Mouse (Mus musculus): ENCODE measurements around the gene Wdr5. TPM values are rescaled to one million over a fixed set of nuclear protein-coding genes. Genes with fewer than 3 reads are reported as not detected.

Gene Wdr5
- polyA plus RNA-seq, 1 experiment from 2014 or later, result 49.2 TPM

DNA sequence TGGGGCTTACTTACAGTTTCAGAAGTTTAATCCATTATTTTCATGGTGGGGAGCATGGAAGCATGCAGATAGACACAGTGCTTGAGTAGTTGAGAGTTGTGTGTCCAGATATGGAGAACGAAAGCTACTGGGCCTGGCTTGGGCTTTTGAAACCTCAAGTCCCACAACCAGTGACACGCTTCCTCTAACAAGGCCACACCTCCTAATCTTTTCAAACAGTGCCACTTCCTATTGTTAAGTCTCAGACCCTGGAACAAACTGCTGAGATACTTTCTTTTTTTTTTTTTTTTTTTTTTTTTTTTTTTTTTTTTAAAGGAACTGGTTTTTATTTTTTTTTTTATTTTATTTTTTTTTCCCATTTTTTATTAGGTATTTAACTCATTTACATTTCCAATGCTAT, 33.0 kb downstream of the Wdr5 start:
- ATAC-seq (ENCODE audit: insufficient number of reproducible peaks, insufficient read depth, low FRiP score, low read depth), result no peak
- Histone ChIP-seq H3K4me3 (ENCODE audit: low read depth, low read length) (no peak overlapping the region), H3K4me2 (replicated peaks; ENCODE audit: low read depth, low read length) (no peak overlapping the region), H3K36me3 (ENCODE audit: control insufficient read depth, insufficient read depth, low read length) (no peaks in the 10 kb centered on the region), H3K9me3 (ENCODE audit: control insufficient read depth, low read depth, low read length) (peaks cover 2% of the 10 kb centered on the region; the same call in 1 of the 2 replicates), H3K4me1 (ENCODE audit: control insufficient read depth, insufficient read depth, low read length) (peaks cover 2% of the 10 kb centered on the region; the same call in 1 of the 2 replicates), H3K27ac (ENCODE audit: low read length) (no peak overlapping the region), H3K27me3 (ENCODE audit: control insufficient read depth, insufficient read depth, low read length) (no peaks in the 10 kb centered on the region), H3K9ac (replicated peaks; ENCODE audit: low read depth, low read length) (no peak overlapping the region)
- whole genome bisulfite sequencing, result 97% methylated on average over 2 of the region's 2 CpGs

DNA sequence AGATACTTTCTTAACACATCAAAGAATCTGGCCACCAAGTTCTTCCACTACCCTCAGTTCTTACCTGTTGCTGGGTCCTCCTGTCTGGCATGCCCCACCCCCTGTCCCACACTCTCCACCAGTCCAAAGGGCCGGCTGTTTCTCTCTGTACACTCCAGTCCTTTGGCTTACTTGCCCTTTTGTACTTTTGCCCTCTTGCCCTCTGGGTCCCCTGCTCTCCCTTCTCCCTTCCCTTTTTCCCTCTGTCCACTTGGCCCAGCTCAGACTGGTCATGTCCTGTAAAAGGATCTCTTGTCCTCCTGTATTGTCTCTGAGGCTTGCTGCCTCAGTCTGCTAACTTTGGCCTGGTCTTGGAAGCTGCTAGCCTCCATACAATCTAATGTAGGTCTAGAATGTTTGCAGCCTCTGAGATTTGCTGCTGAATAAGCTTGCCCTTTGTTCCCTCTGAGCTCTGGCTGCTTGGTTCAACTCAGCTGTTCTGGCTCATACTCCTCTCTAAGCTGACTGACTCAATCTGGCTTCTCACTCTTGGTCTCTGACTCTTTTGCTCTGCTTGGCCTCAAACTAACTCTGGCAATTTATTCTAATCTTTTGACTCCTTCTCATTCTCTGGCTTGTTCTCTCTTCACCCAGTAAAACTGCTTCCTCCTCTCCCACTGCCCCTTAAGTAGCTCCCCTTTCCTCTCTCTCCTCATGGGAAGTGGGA, 33.9 kb downstream of the Wdr5 start:
- Histone ChIP-seq H3K9ac (replicated peaks; ENCODE audit: low read depth, low read length) (no peak overlapping the region), H3K4me3 (ENCODE audit: low read depth, low read length) (no peak overlapping the region), H3K4me2 (replicated peaks; ENCODE audit: low read depth, low read length) (no peak overlapping the region), H3K4me1 (ENCODE audit: control insufficient read depth, insufficient read depth, low read length) (peaks cover 4% of the 10 kb centered on the region; the same call in 1 of the 2 replicates), H3K27me3 (ENCODE audit: control insufficient read depth, insufficient read depth, low read length) (no peaks in the 10 kb centered on the region), H3K36me3 (ENCODE audit: control insufficient read depth, insufficient read depth, low read length) (no peaks in the 10 kb centered on the region), H3K27ac (ENCODE audit: low read length) (no peak overlapping the region), H3K9me3 (ENCODE audit: control insufficient read depth, low read depth, low read length) (peaks cover 2% of the 10 kb centered on the region; the same call in 1 of the 2 replicates)
- ATAC-seq (ENCODE audit: insufficient number of reproducible peaks, insufficient read depth, low FRiP score, low read depth), result no peak
- 80% methylated on average over 1 of the region's 1 CpGs for WGBS

DNA sequence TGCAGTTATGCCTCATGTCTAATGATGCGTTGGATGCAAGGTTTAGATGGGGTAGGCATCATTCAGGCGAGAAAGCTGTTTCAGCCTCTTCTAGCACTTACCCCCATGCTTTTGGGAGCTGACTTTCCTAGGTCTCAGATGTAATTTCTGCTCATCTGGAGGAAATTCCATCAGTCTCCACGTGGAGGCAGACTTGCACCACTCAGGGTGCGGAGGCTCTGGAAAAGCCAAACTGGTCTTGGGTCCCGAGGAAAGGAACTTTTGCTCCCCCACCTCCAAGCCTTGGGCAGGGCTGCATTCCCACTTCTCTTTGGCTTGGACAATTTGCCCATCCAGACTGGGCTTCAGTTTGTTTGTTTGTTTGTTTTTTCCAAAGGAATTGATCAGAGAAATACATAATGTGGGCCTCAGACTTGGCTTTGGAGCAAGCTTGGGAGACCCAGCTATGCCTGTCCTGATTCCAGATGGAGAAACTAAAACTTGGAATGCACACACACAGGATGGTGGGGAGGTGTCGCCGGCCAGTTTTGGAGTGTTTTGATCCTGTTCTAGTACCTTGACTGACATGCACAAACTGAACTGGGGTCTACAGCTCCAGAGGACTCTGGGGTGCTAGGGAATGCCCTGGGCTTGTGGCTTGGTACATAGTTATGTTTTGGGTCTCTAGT, 37.8 kb downstream of the Wdr5 start:
- Histone ChIP-seq H3K4me3 (ENCODE audit: low read depth, low read length) (no peak overlapping the region), H3K4me2 (replicated peaks; ENCODE audit: low read depth, low read length) (no peak overlapping the region), H3K27ac (ENCODE audit: low read length) (no peak overlapping the region), H3K36me3 (ENCODE audit: control insufficient read depth, insufficient read depth, low read length) (no peaks in the 10 kb centered on the region), H3K4me1 (ENCODE audit: control insufficient read depth, insufficient read depth, low read length) (peaks cover 9% of the 10 kb centered on the region; the same call in 1 of the 2 replicates), H3K27me3 (ENCODE audit: control insufficient read depth, insufficient read depth, low read length) (no peaks in the 10 kb centered on the region), H3K9me3 (ENCODE audit: control insufficient read depth, low read depth, low read length) (0 out of 2 replicates have a peak, but pooled peaks cover 2% of the 10 kb centered on the region), H3K9ac (replicated peaks; ENCODE audit: low read depth, low read length) (no peak overlapping the region)
- 18% methylated on average over 7 of the region's 7 CpGs for WGBS
- ATAC-seq (ENCODE audit: insufficient number of reproducible peaks, insufficient read depth, low FRiP score, low read depth), result no peak

DNA sequence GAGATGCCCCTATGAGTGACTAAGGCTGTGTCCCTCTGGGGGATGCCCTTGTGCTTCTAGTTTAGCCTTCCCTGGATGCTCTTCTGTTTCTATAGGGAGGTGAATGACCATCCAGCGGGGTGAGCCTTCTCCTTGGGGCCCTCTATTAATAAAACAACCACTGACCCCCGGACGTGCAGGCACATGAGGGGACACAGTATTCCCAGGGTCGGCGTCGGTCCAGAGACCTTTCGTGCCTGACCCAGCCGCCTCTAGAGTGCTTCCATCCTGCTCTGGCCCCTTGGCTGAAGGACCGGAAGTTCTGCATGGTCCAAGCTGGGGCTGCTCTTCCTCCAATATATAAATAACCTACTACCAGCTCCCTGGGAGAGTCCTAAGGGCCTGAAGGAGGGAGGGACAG, 39.4 kb downstream of the Wdr5 start:
- WGBS, result 68% methylated on average over 9 of the region's 9 CpGs
- H3K4me2 ChIP-seq (replicated peaks; ENCODE audit: low read depth, low read length), result no peak overlapping the region
- no peaks in the 10 kb centered on the region for H3K36me3 ChIP-seq (ENCODE audit: control insufficient read depth, insufficient read depth, low read length)
- H3K4me3 ChIP-seq (ENCODE audit: low read depth, low read length), result no peak overlapping the region
- H3K27me3 ChIP-seq (ENCODE audit: control insufficient read depth, insufficient read depth, low read length), result no peaks in the 10 kb centered on the region
- H3K4me1 ChIP-seq (ENCODE audit: control insufficient read depth, insufficient read depth, low read length), result peaks cover 9% of the 10 kb centered on the region; the same call in 1 of the 2 replicates
- no peak overlapping the region for H3K9ac ChIP-seq (replicated peaks; ENCODE audit: low read depth, low read length)
- ATAC-seq (ENCODE audit: insufficient number of reproducible peaks, insufficient read depth, low FRiP score, low read depth), result no peak
- no peaks in the 10 kb centered on the region for H3K9me3 ChIP-seq (ENCODE audit: control insufficient read depth, low read depth, low read length)
- no peak overlapping the region for H3K27ac ChIP-seq (ENCODE audit: low read length)

DNA sequence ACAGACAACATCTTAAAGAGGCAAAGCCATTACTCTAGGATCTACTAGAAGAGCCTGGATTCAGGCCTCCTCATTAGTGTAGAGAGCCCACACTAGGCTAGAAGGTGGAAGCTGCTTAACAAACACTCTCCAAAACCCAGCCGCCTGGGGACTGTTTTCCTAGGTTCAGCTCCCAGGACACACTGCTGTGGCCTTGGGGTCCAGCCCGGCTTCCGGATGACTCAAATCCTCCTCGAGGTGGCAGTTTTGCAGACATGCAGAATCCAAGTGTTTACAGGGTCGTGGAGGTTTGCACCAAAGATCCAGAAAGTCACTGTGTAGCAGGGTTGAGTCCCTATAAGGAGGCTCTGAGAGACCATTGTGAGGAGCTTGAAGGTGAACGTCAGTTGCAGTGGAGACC, 42.0 kb downstream of the Wdr5 start:
- Histone ChIP-seq H3K4me1 (ENCODE audit: control insufficient read depth, insufficient read depth, low read length) (peaks cover 9% of the 10 kb centered on the region; the same call in 1 of the 2 replicates), H3K36me3 (ENCODE audit: control insufficient read depth, insufficient read depth, low read length) (no peaks in the 10 kb centered on the region), H3K4me2 (replicated peaks; ENCODE audit: low read depth, low read length) (no peak overlapping the region), H3K27me3 (ENCODE audit: control insufficient read depth, insufficient read depth, low read length) (no peaks in the 10 kb centered on the region), H3K27ac (ENCODE audit: low read length) (no peak overlapping the region), H3K9me3 (ENCODE audit: control insufficient read depth, low read depth, low read length) (no peaks in the 10 kb centered on the region), H3K9ac (replicated peaks; ENCODE audit: low read depth, low read length) (no peak overlapping the region), H3K4me3 (ENCODE audit: low read depth, low read length) (no peak overlapping the region)
- ATAC-seq (ENCODE audit: insufficient number of reproducible peaks, insufficient read depth, low FRiP score, low read depth), result no peak
- WGBS, result 82% methylated on average over 6 of the region's 6 CpGs

DNA sequence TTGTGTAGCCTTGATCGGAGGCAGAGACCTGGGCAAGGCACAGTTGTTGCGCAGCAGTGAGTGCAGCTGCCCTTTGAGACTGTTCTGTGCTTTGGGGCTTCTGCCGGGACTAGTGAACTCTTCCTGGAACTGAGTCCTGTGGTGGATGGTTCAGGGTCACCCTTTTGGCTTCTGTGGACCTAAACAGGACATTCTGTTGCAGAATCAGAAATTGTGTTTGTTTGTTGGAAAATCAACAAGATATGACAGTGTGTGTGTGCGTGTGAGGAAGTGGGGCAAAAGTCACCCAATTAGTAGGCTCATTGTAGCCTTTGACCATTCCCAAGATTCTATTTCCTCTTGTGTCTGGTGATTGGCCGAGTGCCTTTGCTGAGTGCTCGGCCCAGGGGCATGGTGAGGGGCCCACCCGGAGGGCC, 45.8 kb downstream of the Wdr5 start:
- no peaks in the 10 kb centered on the region for H3K36me3 ChIP-seq (ENCODE audit: control insufficient read depth, insufficient read depth, low read length)
- no peak overlapping the region for H3K4me3 ChIP-seq (ENCODE audit: low read depth, low read length)
- H3K4me2 ChIP-seq (replicated peaks; ENCODE audit: low read depth, low read length), result no peak overlapping the region
- H3K9me3 ChIP-seq (ENCODE audit: control insufficient read depth, low read depth, low read length), result no peaks in the 10 kb centered on the region
- H3K9ac ChIP-seq (replicated peaks; ENCODE audit: low read depth, low read length), result no peak overlapping the region
- WGBS, result 74% methylated on average over 7 of the region's 7 CpGs
- 0 out of 2 replicates have a peak, but pooled peaks cover 3% of the 10 kb centered on the region for H3K4me1 ChIP-seq (ENCODE audit: control insufficient read depth, insufficient read depth, low read length)
- no peaks in the 10 kb centered on the region for H3K27me3 ChIP-seq (ENCODE audit: control insufficient read depth, insufficient read depth, low read length)
- no peak overlapping the region for H3K27ac ChIP-seq (ENCODE audit: low read length)
- ATAC-seq (ENCODE audit: insufficient number of reproducible peaks, insufficient read depth, low FRiP score, low read depth), result no peak

DNA sequence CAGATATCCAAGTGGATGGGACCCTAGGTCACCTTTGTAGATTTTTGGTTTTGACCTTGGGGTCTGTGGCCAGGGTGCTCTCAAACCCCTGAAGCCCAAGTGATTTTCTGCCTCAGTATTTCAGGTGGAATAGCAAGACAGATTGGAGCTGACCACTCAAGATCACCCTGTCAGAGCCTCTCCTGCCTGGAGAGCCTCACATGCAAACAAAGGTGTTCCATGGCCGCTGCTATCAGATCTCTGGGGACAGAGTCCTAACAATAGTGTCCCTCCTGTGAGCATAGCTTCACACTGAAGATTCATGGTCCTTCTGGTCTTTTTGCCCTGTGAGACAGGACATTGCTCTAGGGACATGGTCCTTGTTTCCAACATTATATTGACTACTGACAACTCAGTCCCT, 46.2 kb downstream of the Wdr5 start:
- H3K36me3 ChIP-seq (ENCODE audit: control insufficient read depth, insufficient read depth, low read length), result no peaks in the 10 kb centered on the region
- ATAC-seq (ENCODE audit: insufficient number of reproducible peaks, insufficient read depth, low FRiP score, low read depth), result no peak
- H3K9me3 ChIP-seq (ENCODE audit: control insufficient read depth, low read depth, low read length), result no peaks in the 10 kb centered on the region
- no peak overlapping the region for H3K27ac ChIP-seq (ENCODE audit: low read length)
- H3K4me2 ChIP-seq (replicated peaks; ENCODE audit: low read depth, low read length), result no peak overlapping the region
- no peaks in the 10 kb centered on the region for H3K27me3 ChIP-seq (ENCODE audit: control insufficient read depth, insufficient read depth, low read length)
- H3K4me3 ChIP-seq (ENCODE audit: low read depth, low read length), result no peak overlapping the region
- 62% methylated on average over 1 of the region's 1 CpGs for WGBS
- H3K4me1 ChIP-seq (ENCODE audit: control insufficient read depth, insufficient read depth, low read length), result 0 out of 2 replicates have a peak, but pooled peaks cover 3% of the 10 kb centered on the region
- H3K9ac ChIP-seq (replicated peaks; ENCODE audit: low read depth, low read length), result no peak overlapping the region

DNA sequence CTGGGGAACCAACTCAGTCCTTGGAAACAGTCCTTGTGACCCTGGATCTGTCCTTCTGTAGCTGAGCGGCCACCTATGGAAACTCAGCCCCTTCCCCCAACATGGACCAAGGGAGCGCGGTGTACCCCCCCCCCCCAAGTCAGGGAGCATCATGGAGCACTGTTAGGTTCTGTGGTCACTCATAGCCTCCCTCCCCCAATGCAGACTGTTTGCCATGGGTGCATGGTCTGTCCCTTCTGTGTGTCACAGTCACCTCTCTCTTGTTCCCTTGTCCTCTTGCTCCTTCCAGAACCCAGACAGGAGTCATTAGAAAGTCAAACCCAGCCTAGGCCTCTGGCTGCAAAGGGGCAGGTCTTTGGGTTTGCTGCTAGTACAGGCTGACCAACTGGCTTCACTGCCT, 46.9 kb downstream of the Wdr5 start:
- WGBS, result 100% methylated on average over 3 of the region's 3 CpGs
- H3K4me3 ChIP-seq (ENCODE audit: low read depth, low read length), result no peak overlapping the region
- 0 out of 2 replicates have a peak, but pooled peaks cover 3% of the 10 kb centered on the region for H3K4me1 ChIP-seq (ENCODE audit: control insufficient read depth, insufficient read depth, low read length)
- no peak overlapping the region for H3K9ac ChIP-seq (replicated peaks; ENCODE audit: low read depth, low read length)
- no peaks in the 10 kb centered on the region for H3K36me3 ChIP-seq (ENCODE audit: control insufficient read depth, insufficient read depth, low read length)
- H3K4me2 ChIP-seq (replicated peaks; ENCODE audit: low read depth, low read length), result no peak overlapping the region
- ATAC-seq (ENCODE audit: insufficient number of reproducible peaks, insufficient read depth, low FRiP score, low read depth), result no peak
- no peaks in the 10 kb centered on the region for H3K27me3 ChIP-seq (ENCODE audit: control insufficient read depth, insufficient read depth, low read length)
- no peaks in the 10 kb centered on the region for H3K9me3 ChIP-seq (ENCODE audit: control insufficient read depth, low read depth, low read length)
- no peak overlapping the region for H3K27ac ChIP-seq (ENCODE audit: low read length)
